Mouse (Mus musculus) neural tube, embryonic 14.5 days (tissue): ENCODE results near the gene Apobec1. TPM values are rescaled to one million over a fixed set of nuclear protein-coding genes. Genes with fewer than 3 reads are reported as not detected.
"Not testable (repeated sequence)": the region's sequence is repeated elsewhere in the genome, so short reads cannot be mapped to it uniquely, and the experiment has no call there.

Experiments used
- ATAC-seq: fragments of 200-750 bp; cut with Nextera tagmentation; 2 replicates; pipeline ENCODE4 v1.8.0; 2017; ENCODE audit warnings: low read depth, mild to moderate bottlenecking, moderate TSS enrichment, moderate library complexity
- H3K27ac ChIP-seq: fragments of 300-500 bp; sonication (generic); 2 replicates; pipeline ENCODE4 v1.5.1; 2014; ENCODE audit warnings: low read depth, mild to moderate bottlenecking, control low read depth, low read length, moderate library complexity, mixed read lengths
- H3K27me3 ChIP-seq: fragments of 300-500 bp; sonication (generic); 2 replicates; pipeline ENCODE4 v1.6.1; 2014; ENCODE audit warnings: low read length; ENCODE audit not compliant: control insufficient read depth, insufficient read depth
- H3K36me3 ChIP-seq: fragments of 300-500 bp; sonication (generic); 2 replicates; pipeline ENCODE4 v1.6.1; 2014; ENCODE audit warnings: low read length, mixed read lengths; ENCODE audit not compliant: control insufficient read depth, insufficient read depth
- H3K4me1 ChIP-seq: fragments of 300-500 bp; sonication (generic); 2 replicates; pipeline ENCODE4 v1.6.1; 2014; ENCODE audit warnings: low read length; ENCODE audit not compliant: control insufficient read depth, insufficient read depth
- H3K4me2 ChIP-seq: fragments of 300-500 bp; sonication (generic); 2 replicates; pipeline ENCODE4 v1.6.1; 2014; ENCODE audit warnings: mild to moderate bottlenecking, low read depth, low read length, control low read depth
- H3K4me3 ChIP-seq: fragments of 300-500 bp; sonication (generic); 2 replicates; pipeline ENCODE4 v1.5.1; 2014; ENCODE audit warnings: low read depth, low read length, control low read depth, mixed read lengths
- H3K9ac ChIP-seq: fragments of 300-500 bp; sonication (generic); replicated peaks from 2 replicates; pipeline ENCODE4 v1.6.1; 2014; ENCODE audit warnings: low read depth, mild to moderate bottlenecking, control low read depth, low read length, mixed read lengths
- H3K9me3 ChIP-seq: fragments of 300-500 bp; sonication (generic); 2 replicates; pipeline ENCODE4 v1.6.1; 2016; ENCODE audit warnings: low read length; ENCODE audit not compliant: control insufficient read depth
- WGBS: fragments of 180-500 bp; shearing (Covaris S2); extraction: QIAGEN DNeasy Blood & Tissue Kit; methylation state at CpG from one replicate; pipeline ENCODE4 v1.1.7; 2014; 5-methylcytosine and 5-hydroxymethylcytosine counted together
- polyA plus RNA-seq: library from polyadenylated mRNA; unstranded; fragments of >200 nt; fragmentation: Nextera tagmentation; extraction: Ambion mirVana; gene quantifications from 2 replicates; pipeline ENCODE4 v1.2.1, GENCODE M21; 2014

Apobec1 gene
- polyA plus RNA-seq = 1.1 and 1.4 TPM in 2 replicates

GRCm38 (mm10) chr6:122602242-122602991, at the start of gene Apobec1:
Gene Apobec1 (minus strand): TSS chr6:122602444.
- 10% methylated on average over 22 of the region's 22 CpGs for WGBS
- H3K27ac ChIP-seq = no peak within 1 kb of the TSS

GRCm38 (mm10) chr6:122650398-122650980, 48.2 kb upstream of the Apobec1 start:
- no peak overlapping the region for H3K4me3 ChIP-seq
- 70% methylated on average over 5 of the region's 5 CpGs for WGBS
- no peak for ATAC-seq
- H3K9me3 ChIP-seq = no peaks in the 10 kb centered on the region
- no peaks in the 10 kb centered on the region for H3K27me3 ChIP-seq
- H3K4me2 ChIP-seq = no peak overlapping the region
- no peak overlapping the region for H3K27ac ChIP-seq
- H3K36me3 ChIP-seq = no peaks in the 10 kb centered on the region
- no peaks in the 10 kb centered on the region for H3K4me1 ChIP-seq
- H3K9ac ChIP-seq = no peak overlapping the region

More at GRCm38 (mm10) chr6:122602242-122602991, at the start of gene Apobec1:
- Histone ChIP-seq H3K4me1 (no peaks in the 10 kb centered on the region), H3K9me3 (no peaks in the 10 kb centered on the region), H3K4me3 (peak within 1 kb of the TSS; percentile 22), H3K4me2 (peak within 1 kb of the TSS; percentile 36), H3K9ac (no peak within 1 kb of the TSS), H3K27me3 (no peaks in the 10 kb centered on the region), H3K36me3 (no peaks in the 10 kb centered on the region)
- ATAC-seq = peak; percentile 51; the same call in 1 of the 2 replicates

- no peak overlapping the region for H3K4me2 ChIP-seq
- H3K27ac ChIP-seq = no peak overlapping the region
- no peaks in the 10 kb centered on the region for H3K36me3 ChIP-seq
- H3K4me3 ChIP-seq = no peak overlapping the region
- 86% methylated on average over 3 of the region's 3 CpGs for WGBS
- H3K27me3 ChIP-seq = no peaks in the 10 kb centered on the region
- H3K4me1 ChIP-seq = no peaks in the 10 kb centered on the region
- ATAC-seq = no peak
- H3K9ac ChIP-seq = no peak overlapping the region
- H3K9me3 ChIP-seq = no peaks in the 10 kb centered on the region
Observed at GRCm38 (mm10) chr6:122649903-122650302, 47.7 kb upstream of the Apobec1 start.

DNA sequence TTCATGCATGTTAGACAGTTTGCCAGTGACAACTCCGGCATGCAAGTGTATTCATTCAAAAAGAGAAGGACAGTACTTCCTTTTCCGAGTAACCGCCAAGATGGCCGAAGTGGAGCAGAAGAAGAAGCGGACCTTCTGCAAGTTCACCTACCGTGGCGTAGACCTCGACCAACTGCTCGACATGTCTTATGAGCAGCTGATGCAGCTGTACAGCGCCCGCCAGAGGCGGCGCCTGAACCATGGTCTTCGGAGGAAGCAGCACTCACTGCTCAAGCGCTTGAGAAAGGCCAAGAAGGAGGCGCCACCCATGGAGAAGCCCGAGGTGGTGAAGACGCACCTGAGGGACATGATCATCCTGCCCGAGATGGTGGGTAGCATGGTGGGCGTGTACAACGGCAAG, 42.0 kb upstream of the Apobec1 start:
- H3K4me1 ChIP-seq, H3K27me3 ChIP-seq, ATAC-seq, H3K36me3 ChIP-seq, H3K27ac ChIP-seq, H3K4me2 ChIP-seq, H3K4me3 ChIP-seq, H3K9ac ChIP-seq, H3K9me3 ChIP-seq: not testable (repeated sequence)
- 95% methylated on average over 20 of the region's 21 CpGs for WGBS

DNA sequence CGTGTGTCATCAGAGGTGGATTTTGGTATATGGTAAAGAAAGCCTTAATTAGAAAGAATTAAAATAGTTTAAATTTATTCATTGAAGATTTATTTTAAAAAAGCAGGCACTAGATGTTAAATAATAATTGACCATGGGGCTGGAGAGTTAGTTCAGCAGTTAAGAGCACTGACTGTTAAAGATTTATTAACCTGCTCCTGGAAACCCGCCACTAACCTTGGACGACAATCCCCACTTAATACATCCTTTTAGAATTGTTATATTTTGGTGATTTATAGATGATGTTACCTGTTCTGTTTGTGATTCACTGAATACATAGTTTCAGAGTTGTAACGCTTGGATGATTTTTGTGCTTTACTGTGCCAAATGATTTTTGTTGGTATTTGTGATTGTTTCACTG, 35.3 kb upstream of the Apobec1 start:
- H3K27ac ChIP-seq, H3K4me1 ChIP-seq, H3K27me3 ChIP-seq, H3K9me3 ChIP-seq, H3K36me3 ChIP-seq, H3K4me3 ChIP-seq, ATAC-seq, H3K4me2 ChIP-seq, H3K9ac ChIP-seq: not testable (repeated sequence)
- WGBS = 86% methylated on average over 4 of the region's 4 CpGs

DNA sequence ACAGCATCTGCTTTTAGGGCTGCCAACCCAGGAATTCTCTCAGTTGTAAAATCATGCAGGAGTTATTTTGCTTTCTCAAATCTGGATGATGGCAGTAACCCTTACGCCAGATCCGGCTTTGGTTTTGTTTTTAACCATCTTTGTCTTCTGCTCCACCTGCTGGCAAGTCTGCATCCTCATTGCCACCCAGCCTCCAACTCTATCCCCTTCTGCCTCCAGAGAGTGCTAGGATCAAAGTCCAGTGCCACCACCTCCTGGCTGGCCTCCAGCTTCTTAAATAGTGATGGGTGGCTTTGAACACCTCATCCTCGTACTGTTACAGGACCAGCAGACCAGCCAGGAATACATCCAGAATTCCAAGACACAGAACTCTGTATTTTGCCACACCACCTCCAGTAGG, 34.4 kb upstream of the Apobec1 start:
- no peak for ATAC-seq
- WGBS = 86% methylated on average over 3 of the region's 3 CpGs

DNA sequence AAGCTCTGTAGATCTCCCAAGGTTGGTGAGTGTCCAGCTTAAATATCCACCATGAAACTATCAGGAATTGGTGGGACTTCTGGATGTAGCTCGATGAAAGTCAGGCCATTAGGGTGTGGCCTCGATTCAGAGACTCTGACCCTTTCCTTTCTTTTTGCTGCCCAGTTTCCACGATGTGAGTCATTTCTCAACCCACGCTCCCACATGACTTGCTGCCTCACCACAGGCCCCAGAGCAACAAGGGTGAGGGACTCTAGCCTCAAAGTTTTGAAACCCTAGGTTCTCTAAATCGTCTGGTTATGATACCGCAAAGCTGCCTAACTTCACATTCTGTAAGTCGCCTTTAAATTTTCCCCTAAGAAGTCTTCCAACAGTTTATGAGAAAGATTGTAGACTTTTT, 33.1 kb upstream of the Apobec1 start:
- Histone ChIP-seq H3K36me3 (no peaks in the 10 kb centered on the region), H3K27ac (no peak overlapping the region), H3K4me2 (no peak overlapping the region), H3K27me3 (no peaks in the 10 kb centered on the region), H3K4me1 (no peaks in the 10 kb centered on the region), H3K9ac (no peak overlapping the region), H3K4me3 (no peak overlapping the region), H3K9me3 (no peaks in the 10 kb centered on the region)
- 88% methylated on average over 7 of the region's 7 CpGs for WGBS
- ATAC-seq = no peak

More for the DNA sequence above, 34.4 kb upstream of the Apobec1 start:
- Histone ChIP-seq H3K4me2 (no peak overlapping the region), H3K36me3 (no peaks in the 10 kb centered on the region), H3K4me1 (no peaks in the 10 kb centered on the region), H3K9me3 (no peaks in the 10 kb centered on the region), H3K27me3 (no peaks in the 10 kb centered on the region), H3K27ac (no peak overlapping the region), H3K4me3 (no peak overlapping the region), H3K9ac (no peak overlapping the region)

DNA sequence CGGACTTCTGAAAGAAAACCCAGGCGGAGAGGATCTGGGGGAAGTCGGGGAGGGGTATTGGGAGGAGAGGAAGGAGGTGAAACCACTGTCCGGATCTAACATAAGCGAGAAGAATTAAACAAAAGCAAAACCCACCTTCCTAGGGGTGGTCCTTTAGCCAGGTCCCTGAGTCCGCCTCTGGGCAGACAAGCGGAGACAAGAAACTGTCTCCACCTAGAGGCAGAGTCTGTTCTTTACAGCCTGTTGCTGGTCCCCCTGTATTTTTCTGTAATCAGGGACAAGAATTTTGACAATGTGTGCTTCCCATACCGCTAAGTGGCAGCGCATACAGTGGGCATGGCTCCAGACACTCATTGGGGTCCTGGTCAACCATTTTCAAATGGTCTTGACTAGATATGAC, 31.2 kb upstream of the Apobec1 start:
- Histone ChIP-seq H3K27ac (no peak overlapping the region), H3K4me1 (no peaks in the 10 kb centered on the region), H3K4me3 (no peak overlapping the region), H3K4me2 (no peak overlapping the region), H3K9me3 (no peaks in the 10 kb centered on the region), H3K27me3 (no peaks in the 10 kb centered on the region), H3K9ac (no peak overlapping the region), H3K36me3 (no peaks in the 10 kb centered on the region)
- ATAC-seq = no peak
- WGBS = 54% methylated on average over 9 of the region's 9 CpGs

DNA sequence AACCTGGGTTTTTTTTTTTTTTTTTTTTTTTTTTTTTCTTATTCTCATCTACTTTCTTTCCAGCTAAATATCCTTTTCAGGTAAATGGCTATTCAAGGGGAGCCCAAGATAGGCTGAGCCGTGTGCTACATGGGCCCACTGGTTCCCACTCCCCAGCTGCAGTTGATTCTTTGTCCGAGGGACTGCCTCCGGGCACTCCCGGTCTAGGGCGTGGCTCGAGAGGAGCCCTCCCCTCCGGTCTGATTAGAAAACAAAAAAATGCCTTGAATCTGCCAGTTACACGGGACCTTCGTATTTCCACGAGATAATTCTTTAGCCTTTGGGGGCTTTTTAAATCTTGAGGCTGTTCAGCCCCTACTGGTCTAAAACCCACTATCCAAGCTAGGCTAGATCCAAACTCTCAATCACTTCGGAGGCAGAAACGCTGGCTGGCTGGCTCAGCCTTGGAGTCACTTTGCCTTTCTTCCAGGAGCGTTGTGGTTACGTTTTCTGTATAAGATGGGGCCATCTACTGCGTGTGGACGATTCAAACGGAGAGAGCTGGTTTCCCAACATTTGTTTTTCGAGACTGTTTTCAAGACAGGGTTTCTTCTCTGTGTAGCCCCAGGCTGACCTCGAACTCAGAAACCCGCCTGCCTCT, 25.3 kb upstream of the Apobec1 start:
- peak overlapping the region; percentile 9; the same call in 1 of the 2 replicates for H3K4me3 ChIP-seq
- ATAC-seq = no peak
- 46% methylated on average over 20 of the region's 20 CpGs for WGBS

More for the DNA sequence above, 25.3 kb upstream of the Apobec1 start:
- Histone ChIP-seq H3K27me3 (no peaks in the 10 kb centered on the region), H3K4me1 (no peaks in the 10 kb centered on the region), H3K36me3 (no peaks in the 10 kb centered on the region), H3K9ac (no peak overlapping the region), H3K9me3 (no peaks in the 10 kb centered on the region), H3K4me2 (no peak overlapping the region), H3K27ac (no peak overlapping the region)
